Mouse (Mus musculus) lung, embryonic 14.5 days (tissue): ENCODE results near the gene Bag6. TPM values are rescaled to one million over a fixed set of nuclear protein-coding genes. Genes with fewer than 3 reads are reported as not detected.
A peak's percentile ranks its signal among the peaks of the same experiment; 100 is the strongest.

Experiments used
- ATAC-seq: fragments of 200-750 bp; cut with Nextera tagmentation; 2 replicates; pipeline ENCODE4 v1.8.0; 2017; ENCODE audit warnings: mild to moderate bottlenecking, moderate TSS enrichment, moderate library complexity; ENCODE audit not compliant: insufficient read depth
- DNase-seq: peaks from one replicate; pipeline ENCODE4 v3.0.0-alpha.2; 2015
- H3K27ac ChIP-seq: fragments of 300-500 bp; sonication (generic); 2 replicates; pipeline ENCODE4 v1.5.1; 2014; ENCODE audit warnings: low read depth, mild to moderate bottlenecking, moderate library complexity
- H3K27me3 ChIP-seq: fragments of 300-500 bp; sonication (generic); 2 replicates; pipeline ENCODE4 v1.6.1; 2014; ENCODE audit warnings: low read length, control low read depth; ENCODE audit not compliant: insufficient read depth
- H3K36me3 ChIP-seq: fragments of 300-500 bp; sonication (generic); 2 replicates; pipeline ENCODE4 v1.6.1; 2014; ENCODE audit warnings: control low read depth; ENCODE audit not compliant: insufficient read depth
- H3K4me1 ChIP-seq: fragments of 300-500 bp; sonication (generic); 2 replicates; pipeline ENCODE4 v1.6.1; 2014; ENCODE audit warnings: antibody characterized with exemption, control low read depth; ENCODE audit not compliant: insufficient read depth
- H3K4me2 ChIP-seq: fragments of 300-500 bp; sonication (generic); 2 replicates; pipeline ENCODE4 v1.6.1; 2014; ENCODE audit warnings: mild to moderate bottlenecking
- H3K4me3 ChIP-seq: fragments of 300-500 bp; sonication (generic); 2 replicates; pipeline ENCODE4 v1.5.1; 2014; ENCODE audit warnings: low read depth, low read length
- H3K9ac ChIP-seq: fragments of 300-500 bp; sonication (generic); 2 replicates; pipeline ENCODE4 v1.6.1; 2014
- H3K9me3 ChIP-seq: fragments of 300-500 bp; sonication (generic); 2 replicates; pipeline ENCODE4 v1.6.1; 2016; ENCODE audit warnings: low read depth, low read length, control low read depth
- CTCF ChIP-seq: IDR thresholded peaks from 2 replicates; pipeline ENCODE4 v1.5.1; 2016; ENCODE audit warnings: antibody characterized with exemption, low read depth
- WGBS: fragments of 180-500 bp; shearing (Covaris S2); extraction: QIAGEN DNeasy Blood & Tissue Kit; methylation state at CpG from one replicate; pipeline ENCODE4 v1.1.7; 2014; 5-methylcytosine and 5-hydroxymethylcytosine counted together
- polyA plus RNA-seq: library from polyadenylated mRNA; unstranded; fragments of >200 nt; fragmentation: Nextera tagmentation; extraction: Ambion mirVana; gene quantifications from 2 replicates; pipeline ENCODE4 v1.2.1, GENCODE M21; 2014

Bag6 gene
- polyA plus RNA-seq, 1 experiment from 2014 or later: 69.1 TPM

GRCm38 (mm10) chr17:35103221-35103690 is 31.7 kb upstream of the Bag6 start:
- H3K4me1 ChIP-seq: no peaks in the 10 kb centered on the region
- WGBS: 52% methylated on average over 6 of the region's 6 CpGs
- H3K9ac ChIP-seq: no peak overlapping the region
- ATAC-seq (no peak), DNase-seq (no peak)
- no peaks in the 10 kb centered on the region for H3K9me3 ChIP-seq
- no peak for TF ChIP-seq CTCF
- H3K4me3 ChIP-seq: no peak overlapping the region
- H3K4me2 ChIP-seq: no peak overlapping the region
- peaks cover 59% of the 10 kb centered on the region for H3K36me3 ChIP-seq
- H3K27me3 ChIP-seq: no peaks in the 10 kb centered on the region
- no peak overlapping the region for H3K27ac ChIP-seq

- no peak for ATAC-seq
Measured at GRCm38 (mm10) chr17:35104079-35104478, 30.9 kb upstream of the Bag6 start.

GRCm38 (mm10) chr17:35104754-35105153 is 30.2 kb upstream of the Bag6 start:
- ATAC-seq: no peak
- no peak for DNase-seq
- Histone ChIP-seq H3K9ac (no peak overlapping the region), H3K4me2 (no peak overlapping the region), H3K36me3 (peaks cover 44% of the 10 kb centered on the region), H3K27me3 (no peaks in the 10 kb centered on the region), H3K4me1 (no peaks in the 10 kb centered on the region), H3K27ac (no peak overlapping the region), H3K4me3 (no peak overlapping the region), H3K9me3 (no peaks in the 10 kb centered on the region)
- TF ChIP-seq CTCF: no peak
- 71% methylated on average over 6 of the region's 6 CpGs for WGBS

More at GRCm38 (mm10) chr17:35104079-35104478, 30.9 kb upstream of the Bag6 start:
- H3K27ac ChIP-seq: no peak overlapping the region
- H3K4me3 ChIP-seq: no peak overlapping the region
- H3K4me2 ChIP-seq: no peak overlapping the region
- no peaks in the 10 kb centered on the region for H3K9me3 ChIP-seq
- no peak for TF ChIP-seq CTCF
- no peaks in the 10 kb centered on the region for H3K4me1 ChIP-seq
- no peak for DNase-seq
- no peaks in the 10 kb centered on the region for H3K27me3 ChIP-seq
- no peak overlapping the region for H3K9ac ChIP-seq
- H3K36me3 ChIP-seq: peaks cover 51% of the 10 kb centered on the region
- WGBS: 90% methylated on average over 7 of the region's 7 CpGs

- 0 out of 2 replicates have a peak, but pooled peaks have one; percentile 32 for ATAC-seq
Measured at GRCm38 (mm10) chr17:35105740-35106389, 29.1 kb upstream of the Bag6 start.

GRCm38 (mm10) chr17:35106522-35106921 is 28.5 kb upstream of the Bag6 start:
- DNase-seq: peak; percentile 13
- Histone ChIP-seq H3K9ac (no peak overlapping the region; the same call in 1 of the 2 replicates), H3K4me2 (no peak overlapping the region), H3K27me3 (no peaks in the 10 kb centered on the region), H3K4me1 (no peaks in the 10 kb centered on the region), H3K9me3 (no peaks in the 10 kb centered on the region), H3K27ac (no peak overlapping the region), H3K36me3 (peaks cover 26% of the 10 kb centered on the region), H3K4me3 (no peak overlapping the region)
- ATAC-seq: no peak
- peak; percentile 30 for TF ChIP-seq CTCF
- WGBS: 51% methylated on average over 3 of the region's 3 CpGs

More at GRCm38 (mm10) chr17:35105740-35106389, 29.1 kb upstream of the Bag6 start:
- TF ChIP-seq CTCF: peak; percentile 69
- WGBS: 24% methylated on average over 13 of the region's 13 CpGs
- H3K4me1 ChIP-seq: no peaks in the 10 kb centered on the region
- H3K27me3 ChIP-seq: no peaks in the 10 kb centered on the region
- DNase-seq: peak; percentile 65
- no peak overlapping the region for H3K4me3 ChIP-seq
- no peaks in the 10 kb centered on the region for H3K9me3 ChIP-seq
- no peak overlapping the region for H3K27ac ChIP-seq
- peaks cover 33% of the 10 kb centered on the region for H3K36me3 ChIP-seq
- H3K4me2 ChIP-seq: no peak overlapping the region; the same call in 1 of the 2 replicates
- peak overlapping the region; percentile 24; the same call in 1 of the 2 replicates for H3K9ac ChIP-seq

GRCm38 (mm10) chr17:35108097-35108496 is 26.9 kb upstream of the Bag6 start, which contains the start of gene Ly6g5c:
Ly6g5c (plus strand) TSS chr17:35108279.
- no peak for TF ChIP-seq CTCF
- Histone ChIP-seq H3K9me3 (no peaks in the 10 kb centered on the region), H3K9ac (no peak within 1 kb of the TSS), H3K27ac (no peak within 1 kb of the TSS), H3K36me3 (peaks cover 10% of the 10 kb centered on the region; the same call in 1 of the 2 replicates), H3K4me3 (no peak within 1 kb of the TSS), H3K27me3 (no peaks in the 10 kb centered on the region), H3K4me1 (no peaks in the 10 kb centered on the region), H3K4me2 (no peak within 1 kb of the TSS)
- DNase-seq (no peak), ATAC-seq (no peak)
- WGBS: 84% methylated on average over 6 of the region's 6 CpGs

GRCm38 (mm10) chr17:35111774-35112173 is 23.2 kb upstream of the Bag6 start:
- no peak for ATAC-seq
- Histone ChIP-seq H3K9me3 (no peaks in the 10 kb centered on the region), H3K4me3 (no peak overlapping the region), H3K27ac (no peak overlapping the region), H3K4me2 (no peak overlapping the region), H3K27me3 (no peaks in the 10 kb centered on the region), H3K36me3 (peaks cover 28% of the 10 kb centered on the region; the same call in 1 of the 2 replicates), H3K4me1 (no peaks in the 10 kb centered on the region), H3K9ac (no peak overlapping the region)
- DNase-seq: peak; percentile 12
- 71% methylated on average over 9 of the region's 9 CpGs for WGBS
- TF ChIP-seq CTCF: no peak
